Mouse (Mus musculus) heart, postnatal 0 days (tissue): ENCODE results near the gene Sgo2a.

Experiments used
- CTCF ChIP-seq: IDR thresholded peaks from 2 replicates; pipeline ENCODE4 v1.5.1; 2016; ENCODE audit warnings: antibody characterized with exemption, control low read depth, low read depth
- EP300 ChIP-seq: IDR thresholded peaks from 2 replicates; pipeline ENCODE4 v1.6.1; 2016; ENCODE audit warnings: antibody characterized with exemption, low read depth

DNA sequence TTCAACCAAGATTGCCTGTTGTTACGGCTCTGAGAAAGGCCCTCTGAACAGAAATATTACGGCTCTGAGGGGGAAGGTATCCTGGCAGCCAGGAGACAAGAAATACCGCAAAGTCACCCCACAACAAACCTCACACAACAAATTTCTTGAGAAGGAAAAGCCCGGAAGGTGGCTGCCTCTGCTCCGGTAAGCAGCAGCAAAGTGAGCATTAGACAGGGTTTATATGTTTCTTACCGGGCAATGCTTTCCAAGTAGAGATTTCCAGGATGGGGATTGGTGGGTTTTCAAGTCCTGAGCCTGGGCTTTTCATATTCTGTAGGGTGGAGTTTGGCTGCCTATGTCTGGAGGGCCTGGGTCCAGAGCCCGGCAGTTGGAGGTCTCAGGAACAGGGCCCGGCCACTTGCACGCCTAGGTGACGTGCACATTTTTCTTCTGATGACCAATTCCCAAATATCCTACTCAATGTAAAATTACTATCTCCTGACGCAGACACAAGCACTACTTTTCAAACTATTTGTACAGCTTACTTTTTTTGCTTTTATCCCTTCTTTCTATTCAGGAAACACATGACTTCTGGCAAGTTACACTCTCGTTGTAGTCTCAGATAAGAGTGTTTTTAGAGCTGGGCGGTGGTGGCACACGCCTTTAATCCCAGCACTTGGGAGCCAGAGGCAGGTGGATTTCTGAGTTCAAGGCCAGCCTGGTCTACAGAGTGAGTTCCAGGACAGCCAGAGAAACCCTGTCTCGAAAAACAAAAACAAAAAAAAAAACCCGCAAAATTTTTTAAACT, 42.0 kb upstream of the Sgo2a start:
- TF ChIP-seq CTCF (no peak), EP300 (no peak)
